Comparison of ENCODE assay signal across 8 mouse cellular contexts in genomic region chr19:24476461-24476860, GRCm38 (mm10). TPM values are rescaled to one million over a fixed set of nuclear protein-coding genes. Genes with fewer than 3 reads are reported as not detected.
DNase-seq lines count a peak whose midpoint lies in the region; ATAC-seq and TF ChIP-seq lines count a peak whose summit lies in the region.

No protein-coding gene starts in this region.

- ATAC-seq in forebrain, embryonic 12.5 days (ENCODE audit: low FRiP score) = no peak
- ATAC-seq in intestine, postnatal 0 days = no peak
- no peak for ATAC-seq in stomach, embryonic 14.5 days (ENCODE audit: insufficient number of reproducible peaks, insufficient read depth, low FRiP score, low read depth)

- peak overlapping the region; percentile 83 for H3K4me3 ChIP-seq in forebrain, embryonic 12.5 days (replicated peaks)
- peak overlapping the region; percentile 83 for H3K4me3 ChIP-seq in intestine, postnatal 0 days (ENCODE audit: low read depth, low read length)
- H3K4me3 ChIP-seq in stomach, embryonic 14.5 days (ENCODE audit: low read depth, low read length) = peak overlapping the region; percentile 87

- H3K9me3 ChIP-seq in forebrain, embryonic 12.5 days = no peaks in the 10 kb centered on the region
- H3K9me3 ChIP-seq in intestine, postnatal 0 days (ENCODE audit: control insufficient read depth) = no peaks in the 10 kb centered on the region
- no peaks in the 10 kb centered on the region for H3K9me3 ChIP-seq in stomach, embryonic 14.5 days (ENCODE audit: control insufficient read depth, low read depth, low read length)

- H3K4me1 ChIP-seq in forebrain, embryonic 12.5 days = peaks cover 24% of the 10 kb centered on the region
- peaks cover 5% of the 10 kb centered on the region; the same call in 1 of the 2 replicates for H3K4me1 ChIP-seq in intestine, postnatal 0 days (replicated peaks; ENCODE audit: control insufficient read depth, insufficient read depth, low read length)
- peaks cover 7% of the 10 kb centered on the region; the same call in 1 of the 2 replicates for H3K4me1 ChIP-seq in stomach, embryonic 14.5 days (ENCODE audit: control insufficient read depth, insufficient read depth, low read length)

- DNase-seq in gastrocnemius, postnatal 10 days = peak; percentile 10
- DNase-seq in gastrocnemius, adult 8-10 months (ENCODE audit: low spot score in 2 of 2) = no peak
- peak; percentile 59 for DNase-seq in adrenal gland, postnatal 14 days
- DNase-seq in lung, postnatal 14 days = peak; percentile 27
- no peak for DNase-seq in gastrocnemius, postnatal 25 days

- H3K27ac ChIP-seq in forebrain, embryonic 12.5 days = peak overlapping the region; percentile 94
- H3K27ac ChIP-seq in intestine, postnatal 0 days (ENCODE audit: low read depth, low read length) = peak overlapping the region; percentile 94
- H3K27ac ChIP-seq in stomach, embryonic 14.5 days (ENCODE audit: low read length) = peak overlapping the region; percentile 87

- H3K36me3 ChIP-seq in forebrain, embryonic 12.5 days (replicated peaks) = no peaks in the 10 kb centered on the region; the same call in 1 of the 2 replicates
- H3K36me3 ChIP-seq in intestine, postnatal 0 days (ENCODE audit: control insufficient read depth, insufficient read depth) = no peaks in the 10 kb centered on the region; the same call in 1 of the 2 replicates
- H3K36me3 ChIP-seq in stomach, embryonic 14.5 days (ENCODE audit: control insufficient read depth, insufficient read depth, low read length) = no peaks in the 10 kb centered on the region

- peak overlapping the region; percentile 65 for H3K4me2 ChIP-seq in forebrain, embryonic 12.5 days
- peak overlapping the region; percentile 74 for H3K4me2 ChIP-seq in intestine, postnatal 0 days (replicated peaks; ENCODE audit: low read depth)
- H3K4me2 ChIP-seq in stomach, embryonic 14.5 days (replicated peaks; ENCODE audit: low read depth, low read length) = peak overlapping the region; percentile 81

- peak overlapping the region; percentile 89 for H3K9ac ChIP-seq in forebrain, embryonic 12.5 days
- peak overlapping the region; percentile 91 for H3K9ac ChIP-seq in intestine, postnatal 0 days (ENCODE audit: low read depth, low read length)
- peak overlapping the region; percentile 87 for H3K9ac ChIP-seq in stomach, embryonic 14.5 days (replicated peaks; ENCODE audit: low read depth, low read length)

- no peaks in the 10 kb centered on the region for H3K27me3 ChIP-seq in forebrain, embryonic 12.5 days
- H3K27me3 ChIP-seq in intestine, postnatal 0 days (replicated peaks; ENCODE audit: control insufficient read depth, insufficient read depth, low read length) = no peaks in the 10 kb centered on the region
- H3K27me3 ChIP-seq in stomach, embryonic 14.5 days (ENCODE audit: control insufficient read depth, insufficient read depth, low read length) = no peaks in the 10 kb centered on the region

- no peak for TF ChIP-seq CTCF in intestine, postnatal 0 days (IDR thresholded peaks at IDR 0.05; ENCODE audit: low read depth)

- 3% methylated on average over 11 of the region's 11 CpGs for WGBS in forebrain, embryonic 12.5 days
- WGBS in intestine, postnatal 0 days = 0% methylated on average over 11 of the region's 11 CpGs
- WGBS in stomach, embryonic 14.5 days = 1% methylated on average over 11 of the region's 11 CpGs

RNA-seq across cellular contexts. Expression of gene Fam122a, which starts 0.7 kb away (rescaled TPM):
- total RNA-seq in gastrocnemius, postnatal 10 days (2021) = 10 to 100 TPM; 20.3 to 22.8 TPM
- total RNA-seq in gastrocnemius, adult 8-10 months (2022) = 10 to 100 TPM; 22.1 to 33.4 (median 28.1) TPM
- 27.9 and 33.1 TPM in 2 replicates for total RNA-seq in adrenal gland, postnatal 14 days (2021)
- polyA plus RNA-seq in forebrain, embryonic 12.5 days (2016; fragmentation: Nextera tagmentation; extraction: Ambion mirVana) = 63.2 and 65.4 TPM in 2 replicates
- polyA plus RNA-seq in intestine, postnatal 0 days (2015; fragmentation: Nextera tagmentation; extraction: Ambion mirVana) = 40.5 and 45.0 TPM in 2 replicates
- polyA plus RNA-seq in stomach, embryonic 14.5 days (2014; fragmentation: Nextera tagmentation; extraction: Ambion mirVana) = 52.2 and 54.1 TPM in 2 replicates
- 10 to 100 TPM; 12.2 to 17.5 TPM for total RNA-seq in gastrocnemius, postnatal 25 days (2021)

Comparison
In these comparisons a context has a peak if more than half of its experiments do, and no peak if none do; other contexts are left out.
1. DNase-seq: peak in gastrocnemius, postnatal 10 days (single experiment), adrenal gland, postnatal 14 days (single experiment) and lung, postnatal 14 days (single experiment); none in gastrocnemius, adult 8-10 months (0 of 2) and gastrocnemius, postnatal 25 days (single experiment).
2. Peak in every context shown above with its lines, with median percentiles within 50 percentile points of each other: H3K27ac ChIP-seq, H3K4me2 ChIP-seq, H3K4me3 ChIP-seq and H3K9ac ChIP-seq.